Mouse (Mus musculus) frontal cortex, adult (tissue): Measurements from ENCODE around the gene Ppox.
A peak's percentile ranks its signal among the peaks of the same experiment; 100 is the strongest.
"Not testable (repeated sequence)": the region's sequence is repeated elsewhere in the genome, so short reads cannot be mapped to it uniquely, and the experiment has no call there.

ENCODE experiments used
- ATAC-seq: cut with Nextera tagmentation; 2 replicates; pipeline ENCODE4 v1.9.2; 2017; ENCODE audit warnings: mild to moderate bottlenecking, moderate library complexity, mixed read lengths; ENCODE audit not compliant: low TSS enrichment

Ppox gene

GRCm38 (mm10) chr1:171245353-171245752 is 35.6 kb downstream of the Ppox start:
- no peak for ATAC-seq

- ATAC-seq = not testable (repeated sequence)
Measured at GRCm38 (mm10) chr1:171241952-171242351, 39.0 kb downstream of the Ppox start.

DNA sequence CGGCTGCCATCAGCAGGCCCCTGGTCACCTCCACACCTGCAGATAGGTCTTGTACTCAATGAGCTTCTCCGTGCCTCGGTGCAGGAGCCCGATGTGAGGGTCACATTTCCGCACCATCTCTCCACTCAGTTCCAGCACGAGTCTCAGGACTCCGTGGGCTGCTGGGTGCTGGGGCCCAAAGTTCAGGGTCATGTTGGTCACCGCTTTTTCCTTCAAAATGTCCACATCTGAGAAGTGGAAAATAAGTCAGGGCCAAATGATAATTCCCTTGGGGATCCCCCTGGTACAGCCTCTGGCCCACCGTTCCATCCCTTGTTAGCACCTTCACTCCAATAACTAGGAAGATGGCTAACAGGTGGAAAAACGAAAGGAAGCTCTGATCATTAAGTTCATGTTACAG is 40.1 kb downstream of the Ppox start:
- no peak for ATAC-seq

GRCm38 (mm10) chr1:171239992-171240744 is 40.8 kb downstream of the Ppox start:
- ATAC-seq = no peak

- ATAC-seq = peak; percentile 56; the same call in 1 of the 2 replicates
Measured at GRCm38 (mm10) chr1:171238463-171238862, 42.5 kb downstream of the Ppox start.

- no peak for ATAC-seq
Measured at GRCm38 (mm10) chr1:171237438-171237837, 43.5 kb downstream of the Ppox start.

DNA sequence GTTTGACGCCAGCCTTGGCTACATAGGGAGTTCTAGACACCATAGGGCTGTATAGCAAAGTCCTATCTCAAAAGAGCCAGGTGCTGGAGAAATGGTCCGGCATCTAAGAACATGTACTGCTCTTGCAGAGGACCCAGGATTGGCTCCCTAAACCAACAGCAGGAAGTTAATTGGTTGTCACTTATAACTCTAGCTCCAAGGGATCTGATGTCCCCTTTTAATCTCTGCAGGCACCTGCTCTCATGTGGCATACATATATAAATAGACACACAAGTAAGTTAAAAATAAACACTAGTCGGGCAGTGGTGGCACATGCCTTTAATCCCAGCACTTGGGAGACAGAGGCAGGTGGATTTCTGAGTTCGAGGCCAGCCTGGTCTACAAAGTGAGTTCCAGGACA is 45.2 kb downstream of the Ppox start:
- no peak for ATAC-seq

DNA sequence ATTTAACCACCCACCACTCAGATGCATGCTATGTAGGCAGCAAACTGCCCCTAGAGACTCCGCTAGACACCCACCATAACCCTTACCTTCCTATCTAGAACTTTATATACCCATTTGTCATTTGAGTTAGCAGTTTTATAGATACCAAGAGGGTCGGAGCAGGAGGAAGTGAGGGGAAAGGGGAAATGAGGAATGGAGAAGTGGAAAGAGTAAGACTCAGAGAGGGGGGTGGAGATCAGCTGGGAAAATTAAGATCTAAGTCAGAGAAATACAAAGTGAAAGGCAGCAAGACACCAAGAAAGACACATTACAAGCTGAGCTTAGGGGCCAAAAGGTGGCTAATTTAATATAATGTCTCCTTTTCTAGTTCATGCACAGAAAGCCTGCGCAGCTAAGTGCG is 46.4 kb downstream of the Ppox start:
- no peak for ATAC-seq

DNA sequence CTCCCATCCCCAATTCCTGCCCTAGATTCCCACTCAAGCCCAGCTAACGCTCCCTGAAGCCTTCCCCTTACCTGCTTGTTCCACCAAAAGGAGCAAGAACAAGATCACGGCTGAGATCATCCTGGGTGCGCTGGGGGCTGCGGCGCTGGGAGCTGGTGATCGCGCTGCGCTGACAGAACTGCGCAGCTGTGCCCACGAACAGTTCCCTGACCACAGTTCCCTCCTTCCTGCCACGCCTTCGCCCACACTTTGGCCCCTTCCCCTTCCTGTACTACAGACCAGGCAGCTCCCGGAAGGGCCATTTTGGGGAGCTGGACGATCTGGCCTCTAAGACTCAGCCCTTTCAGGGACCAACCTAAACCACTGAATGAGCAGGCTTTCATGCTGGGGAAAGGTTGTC is 46.9 kb downstream of the Ppox start, which contains the start of gene Fcer1g:
Gene Fcer1g, minus strand, starts transcription at position 240 of the 400 bp plus-strand sequence.
- no peak for ATAC-seq

DNA sequence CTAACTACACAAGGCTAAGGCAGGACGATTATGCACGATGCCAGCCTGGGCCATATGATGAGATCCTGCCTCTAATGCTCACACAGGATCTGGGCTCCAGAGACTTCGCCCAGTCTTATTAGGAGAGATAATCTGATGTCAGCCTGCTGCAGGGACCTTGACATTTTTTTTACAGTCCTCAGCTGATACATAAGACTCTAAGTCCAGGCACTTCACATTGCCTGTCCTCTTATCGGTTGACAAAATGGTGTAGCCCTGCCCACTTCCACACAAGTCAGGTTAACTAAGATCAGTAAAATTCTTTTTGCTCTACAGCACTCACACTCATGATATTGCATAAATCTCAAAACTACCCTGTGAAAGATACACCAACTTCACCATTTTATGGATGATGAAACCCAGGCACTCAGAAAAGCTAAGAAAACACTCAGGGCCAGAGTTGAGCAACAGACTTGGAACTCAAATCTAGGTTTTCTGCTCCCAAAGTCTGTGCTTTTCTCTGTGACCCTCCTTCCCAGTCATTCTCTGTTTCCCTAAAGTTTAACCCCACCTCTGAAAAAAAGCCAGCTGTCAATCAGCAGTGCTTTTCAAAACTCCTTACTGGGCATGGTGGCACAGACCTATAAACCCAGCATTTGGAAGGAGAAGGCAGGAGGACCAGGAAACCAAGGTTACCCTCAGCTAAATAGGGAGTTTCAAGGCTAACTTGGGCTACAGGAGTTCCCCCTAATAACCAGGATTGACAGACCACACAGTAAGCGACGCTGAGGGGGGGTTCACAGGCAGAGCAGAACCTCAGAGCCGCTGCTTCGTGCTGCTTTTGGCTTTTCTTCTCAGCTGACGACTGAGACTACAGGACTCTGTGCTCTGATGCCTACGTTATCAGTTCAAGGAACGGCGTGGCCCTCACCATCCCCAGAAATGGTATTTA is 47.9 kb downstream of the Ppox start:
- no peak for ATAC-seq

- ATAC-seq = no peak
Measured at GRCm38 (mm10) chr1:171232348-171232747, 48.6 kb downstream of the Ppox start.

DNA sequence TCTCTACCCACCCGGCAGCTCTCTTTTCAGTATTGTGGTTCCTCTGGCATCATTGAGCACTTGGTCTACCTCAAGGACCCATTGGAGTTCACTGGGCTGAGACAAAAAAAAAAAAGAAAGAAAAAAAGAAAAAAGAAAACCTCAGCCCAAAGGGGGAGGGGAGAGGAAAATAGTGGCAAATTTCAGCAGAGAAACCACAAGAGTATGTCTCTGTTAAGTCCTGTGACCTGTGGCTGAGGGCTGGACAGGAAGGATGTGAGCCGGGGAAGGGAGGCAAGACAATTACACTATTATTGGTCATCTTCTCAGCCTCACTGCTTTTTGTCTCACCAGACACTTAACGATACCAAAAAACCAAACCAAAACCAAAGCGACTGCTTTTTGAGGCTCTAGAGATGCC is 49.1 kb downstream of the Ppox start:
- ATAC-seq = no peak

DNA sequence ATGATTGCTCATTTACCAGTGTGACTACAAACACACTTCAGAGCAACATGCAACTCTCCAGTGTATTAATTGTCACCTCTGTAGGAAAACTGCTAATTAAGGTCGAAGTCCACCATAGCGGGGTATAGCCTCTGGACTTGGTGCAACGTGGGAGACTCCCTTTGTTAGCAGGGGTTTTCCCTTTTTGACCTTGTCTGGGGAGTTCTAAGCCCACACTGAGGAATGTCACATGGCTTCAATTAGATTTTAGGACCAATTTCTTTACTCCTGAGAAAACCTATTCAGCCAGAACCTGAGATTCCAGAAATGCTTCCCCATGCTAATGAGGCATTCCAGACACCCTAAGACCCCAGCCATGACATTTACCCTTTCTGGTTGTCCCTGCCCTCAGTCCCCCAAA is 50.8 kb downstream of the Ppox start:
- no peak for ATAC-seq

DNA sequence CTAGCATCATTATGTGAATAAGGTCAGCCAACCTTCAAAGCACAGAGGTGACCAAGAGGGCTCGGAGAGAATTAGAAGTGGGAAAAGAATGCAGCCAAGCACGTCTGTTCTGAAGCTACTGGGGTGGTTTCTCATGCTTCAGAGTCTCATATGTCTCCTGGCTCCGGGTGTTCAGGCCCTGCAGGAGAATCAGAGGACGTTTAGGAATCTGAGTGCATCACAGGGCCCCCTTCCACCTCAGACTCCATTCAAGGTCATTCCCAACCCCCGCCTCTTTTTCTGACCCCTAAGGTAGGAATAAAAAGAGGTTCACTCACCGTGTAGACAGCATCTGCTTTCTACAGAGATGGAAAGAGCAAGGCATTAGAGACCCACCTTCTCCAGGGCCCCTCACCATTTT is 51.2 kb downstream of the Ppox start:
- no peak for ATAC-seq

GRCm38 (mm10) chr1:171227879-171228278 is 53.1 kb downstream of the Ppox start:
- ATAC-seq = no peak

GRCm38 (mm10) chr1:171226780-171227179 is 54.2 kb downstream of the Ppox start:
- no peak for ATAC-seq
